Mouse (Mus musculus): Measurements from ENCODE around the gene Ugt1a1. TPM values are rescaled to one million over a fixed set of nuclear protein-coding genes. Genes with fewer than 3 reads are reported as not detected.

Ugt1a1 gene
- polyA plus RNA-seq, 2 experiments = 2.3 to 5.8 TPM

GRCm38 (mm10) chr1:88230981-88231802, 19.4 kb downstream of the Ugt1a1 start:
- ATAC-seq (ENCODE audit: low FRiP score, low read depth) (no peak), DNase-seq (ENCODE audit: low spot score) (no peak)
- Histone ChIP-seq H3K4me2 (replicated peaks; ENCODE audit: low read depth, low read length, severe bottlenecking) (no peak overlapping the region), H3K9ac (ENCODE audit: low read depth, low read length, severe bottlenecking) (no peak overlapping the region), H3K27me3 (ENCODE audit: control insufficient read depth, insufficient read depth, low read length) (no peaks in the 10 kb centered on the region), H3K9me3 (ENCODE audit: control insufficient read depth, low read length) (peaks cover 97% of the 10 kb centered on the region), H3K27ac (replicated peaks; ENCODE audit: low read depth, low read length) (no peak overlapping the region), H3K4me1 (ENCODE audit: control insufficient read depth, insufficient read depth, low read length) (no peaks in the 10 kb centered on the region), H3K36me3 (ENCODE audit: control insufficient read depth, insufficient read depth, low read length) (no peaks in the 10 kb centered on the region), H3K4me3 (replicated peaks; ENCODE audit: low read length) (no peak overlapping the region)
- no peak for TF ChIP-seq POLR2A (IDR thresholded peaks at IDR 0.05; ENCODE audit: borderline replicate concordance, extremely low read depth, insufficient read depth, insufficient read length)
- 73% methylated on average over 6 of the region's 6 CpGs for whole genome bisulfite sequencing

GRCm38 (mm10) chr1:88231803-88232499, 20.2 kb downstream of the Ugt1a1 start:
- no peak for DNase-seq (ENCODE audit: low spot score)
- no peak for TF ChIP-seq POLR2A (IDR thresholded peaks at IDR 0.05; ENCODE audit: borderline replicate concordance, extremely low read depth, insufficient read depth, insufficient read length)
- WGBS = 67% methylated on average over 7 of the region's 7 CpGs

DNA sequence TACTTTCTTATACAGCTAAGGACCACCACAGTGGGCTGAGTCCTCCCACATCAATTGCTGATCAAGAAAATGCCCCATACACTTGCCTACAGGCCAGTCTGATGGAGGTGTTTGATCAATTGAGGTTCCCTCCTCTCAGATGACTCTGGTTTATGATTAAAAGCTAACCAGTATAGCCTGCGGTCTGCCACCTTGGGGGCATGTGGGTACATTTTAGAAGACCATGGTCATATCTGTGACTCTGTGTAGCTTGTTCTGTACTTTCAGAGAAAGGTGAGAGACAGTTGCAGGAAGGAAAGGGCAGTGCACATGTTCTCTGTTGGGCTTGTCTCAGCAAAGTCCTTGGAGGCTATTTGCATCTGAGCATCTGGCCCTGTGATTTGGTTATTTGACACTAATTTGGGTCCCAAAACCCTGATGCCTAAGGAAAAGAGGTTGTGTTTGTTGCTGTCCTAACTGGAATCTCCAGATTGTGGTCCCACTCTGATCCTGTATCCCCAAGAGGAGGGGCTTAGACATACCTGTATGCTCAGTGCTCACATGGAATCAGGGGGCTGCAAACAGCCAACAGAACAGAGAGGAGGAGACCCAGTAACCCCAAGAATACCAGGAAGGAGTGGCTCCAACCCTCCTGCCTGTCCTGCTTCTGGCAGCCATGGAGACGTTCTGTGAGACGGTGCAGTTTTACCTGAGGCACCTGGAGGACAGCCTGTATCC, 21.1 kb downstream of the Ugt1a1 start:
- Histone ChIP-seq H3K27ac (replicated peaks; ENCODE audit: low read depth, low read length) (no peak overlapping the region), H3K4me2 (replicated peaks; ENCODE audit: low read depth, low read length, severe bottlenecking) (no peak overlapping the region), H3K36me3 (ENCODE audit: control insufficient read depth, insufficient read depth, low read length) (no peaks in the 10 kb centered on the region), H3K27me3 (ENCODE audit: control insufficient read depth, insufficient read depth, low read length) (no peaks in the 10 kb centered on the region), H3K4me3 (replicated peaks; ENCODE audit: low read length) (no peak overlapping the region), H3K4me1 (ENCODE audit: control insufficient read depth, insufficient read depth, low read length) (no peaks in the 10 kb centered on the region), H3K9ac (ENCODE audit: low read depth, low read length, severe bottlenecking) (no peak overlapping the region), H3K9me3 (ENCODE audit: control insufficient read depth, low read length) (peaks cover 96% of the 10 kb centered on the region)
- 53% methylated on average over 3 of the region's 3 CpGs for WGBS
- no peak for TF ChIP-seq POLR2A (IDR thresholded peaks at IDR 0.05; ENCODE audit: borderline replicate concordance, extremely low read depth, insufficient read depth, insufficient read length)
- no peak for ATAC-seq (ENCODE audit: low FRiP score, low read depth)
- no peak for DNase-seq (ENCODE audit: low spot score)

More at GRCm38 (mm10) chr1:88231803-88232499, 20.2 kb downstream of the Ugt1a1 start:
- no peaks in the 10 kb centered on the region for H3K36me3 ChIP-seq (ENCODE audit: control insufficient read depth, insufficient read depth, low read length)
- no peaks in the 10 kb centered on the region for H3K4me1 ChIP-seq (ENCODE audit: control insufficient read depth, insufficient read depth, low read length)
- ATAC-seq (ENCODE audit: low FRiP score, low read depth) = no peak
- H3K9me3 ChIP-seq (ENCODE audit: control insufficient read depth, low read length) = peaks cover 95% of the 10 kb centered on the region
- no peak overlapping the region for H3K9ac ChIP-seq (ENCODE audit: low read depth, low read length, severe bottlenecking)
- H3K4me2 ChIP-seq (replicated peaks; ENCODE audit: low read depth, low read length, severe bottlenecking) = no peak overlapping the region
- H3K27ac ChIP-seq (replicated peaks; ENCODE audit: low read depth, low read length) = no peak overlapping the region
- no peak overlapping the region for H3K4me3 ChIP-seq (replicated peaks; ENCODE audit: low read length)
- H3K27me3 ChIP-seq (ENCODE audit: control insufficient read depth, insufficient read depth, low read length) = no peaks in the 10 kb centered on the region

- 67% methylated on average over 14 of the region's 14 CpGs for WGBS
- DNase-seq (ENCODE audit: low spot score) = no peak
- Histone ChIP-seq H3K4me3 (replicated peaks; ENCODE audit: low read length) (no peak overlapping the region), H3K4me1 (ENCODE audit: control insufficient read depth, insufficient read depth, low read length) (no peaks in the 10 kb centered on the region), H3K9ac (ENCODE audit: low read depth, low read length, severe bottlenecking) (no peak overlapping the region), H3K4me2 (replicated peaks; ENCODE audit: low read depth, low read length, severe bottlenecking) (no peak overlapping the region), H3K27ac (replicated peaks; ENCODE audit: low read depth, low read length) (no peak overlapping the region), H3K27me3 (ENCODE audit: control insufficient read depth, insufficient read depth, low read length) (no peaks in the 10 kb centered on the region), H3K9me3 (ENCODE audit: control insufficient read depth, low read length) (peaks cover 96% of the 10 kb centered on the region), H3K36me3 (ENCODE audit: control insufficient read depth, insufficient read depth, low read length) (no peaks in the 10 kb centered on the region)
- no peak for TF ChIP-seq POLR2A (IDR thresholded peaks at IDR 0.05; ENCODE audit: borderline replicate concordance, extremely low read depth, insufficient read depth, insufficient read length)
- no peak for ATAC-seq (ENCODE audit: low FRiP score, low read depth)
Measured at GRCm38 (mm10) chr1:88233421-88234247, 21.9 kb downstream of the Ugt1a1 start.
